Mouse (Mus musculus) cerebellum, postnatal 36 days (tissue): ENCODE results near the gene Ppef1.
"Not testable (repeated sequence)": the region's sequence is repeated elsewhere in the genome, so short reads cannot be mapped to it uniquely, and the experiment has no call there.

Experiments
- DNase-seq, 2 experiments: peaks; one replicate each; pipeline ENCODE4 v3.0.0; 2021 to 2022; ENCODE audit warnings: mixed read lengths in 2 of 2

Gene Ppef1

DNA sequence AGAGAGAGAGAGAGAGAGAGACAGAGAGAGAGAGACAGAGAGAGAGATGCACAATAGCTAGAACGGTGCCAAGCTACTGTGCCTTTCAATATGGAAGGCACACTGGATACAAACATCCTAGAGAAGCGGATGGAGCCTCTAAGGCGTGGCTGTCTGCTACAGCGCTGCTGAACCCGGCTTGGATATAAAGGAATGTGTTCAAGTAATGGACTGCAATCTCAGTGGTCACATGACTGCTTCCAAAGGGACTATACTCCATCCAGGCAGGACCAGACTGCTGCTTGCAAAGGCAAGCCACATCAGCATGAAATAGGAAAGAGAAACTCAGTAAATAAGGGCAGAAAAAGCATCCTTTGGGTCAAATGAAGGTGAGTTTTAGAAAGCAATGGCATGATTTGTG, at the start of gene Ppef1:
Gene Ppef1 (minus strand): TSS at position 116 of the 400 bp plus-strand sequence.
- DNase-seq = no peak

DNA sequence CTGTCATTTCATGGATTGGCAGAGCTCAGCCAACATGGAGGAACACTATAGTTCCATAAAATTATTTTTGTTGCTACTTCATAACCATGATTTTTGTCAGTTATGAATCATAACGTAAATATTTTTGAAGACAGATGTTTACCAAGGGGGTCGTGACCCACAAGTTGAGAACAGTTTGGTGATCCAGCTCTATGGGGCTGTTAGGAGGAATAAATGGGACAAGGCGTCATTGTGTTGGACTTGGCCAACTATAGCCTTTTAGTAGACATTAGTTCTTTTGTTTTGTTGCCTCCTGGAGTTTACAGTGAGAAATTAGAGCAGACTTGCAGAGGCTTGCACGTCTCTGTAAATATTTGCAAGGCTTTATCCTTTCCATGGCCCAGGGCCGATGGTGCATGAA, 46.7 kb upstream of the Ppef1 start:
- no peak for DNase-seq

GRCm38 (mm10) chrX:160773033-160773432, 37.5 kb upstream of the Ppef1 start:
- no peak for DNase-seq

- DNase-seq = not testable (repeated sequence)
Measured at GRCm38 (mm10) chrX:160769622-160770021, 34.1 kb upstream of the Ppef1 start.

DNA sequence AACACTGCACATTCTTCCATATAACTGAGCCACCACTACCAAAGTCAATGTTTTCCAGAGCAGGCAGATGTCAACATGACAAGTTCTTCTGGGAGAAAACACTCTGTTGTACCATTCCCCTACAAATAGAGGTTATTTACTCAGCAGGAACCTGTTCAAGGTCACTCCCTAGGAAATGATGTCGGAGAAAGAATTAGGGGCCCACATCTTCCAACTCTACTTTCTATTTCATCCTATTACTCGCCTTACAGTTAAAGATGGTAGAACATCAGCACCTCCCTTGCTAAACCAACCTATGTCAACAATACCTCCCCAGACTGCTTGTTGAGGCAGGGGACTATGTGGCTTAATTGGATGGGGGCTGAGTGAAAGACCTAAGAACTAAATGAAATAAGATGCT, 32.1 kb upstream of the Ppef1 start, which contains the start of gene Rs1:
Gene Rs1 (plus strand): TSS at position 301 of the 400 bp plus-strand sequence.
- DNase-seq = no peak

- DNase-seq = no peak
Measured at GRCm38 (mm10) chrX:160766233-160766616, 30.7 kb upstream of the Ppef1 start.

DNA sequence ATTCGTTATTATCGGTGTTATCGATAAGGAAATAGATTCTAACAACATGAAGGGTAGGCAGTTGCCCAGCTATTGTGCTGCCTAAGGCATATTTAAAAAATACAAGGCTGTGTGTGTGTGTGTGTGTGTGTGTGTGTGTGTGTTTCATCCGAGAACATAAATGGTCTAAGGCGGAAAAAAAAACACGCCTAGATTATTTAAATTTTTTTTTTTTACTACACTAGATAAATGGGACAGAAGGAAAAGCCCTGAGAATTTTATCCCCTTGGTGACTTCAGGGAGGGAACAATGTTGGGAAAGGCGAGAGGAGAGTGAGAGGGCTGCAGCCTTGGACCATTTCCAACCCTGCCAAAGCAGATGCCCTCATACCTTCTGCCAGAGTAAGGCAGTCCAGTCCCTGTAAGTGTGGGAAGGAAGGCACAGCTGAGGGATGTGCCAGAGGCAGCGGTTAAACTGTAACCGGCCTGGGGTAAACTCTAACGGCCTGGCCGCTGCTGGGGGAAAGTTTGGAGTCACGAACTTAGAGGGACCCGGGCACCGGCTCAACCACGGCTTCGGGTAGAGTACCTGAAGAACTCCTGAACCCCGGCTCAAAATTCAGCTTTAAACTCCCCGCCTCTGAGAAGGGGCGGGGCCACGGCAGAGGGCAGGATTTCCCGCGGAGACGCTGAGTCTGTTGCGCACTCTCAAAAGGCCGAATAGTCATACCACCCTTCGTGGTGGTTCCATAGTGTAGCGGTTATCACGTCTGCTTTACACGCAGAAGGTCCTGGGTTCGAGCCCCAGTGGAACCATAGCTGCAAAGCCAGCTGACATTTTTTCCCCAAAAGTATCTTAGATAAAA, 30.0 kb upstream of the Ppef1 start:
- DNase-seq = peak; percentile 88 to 93

DNA sequence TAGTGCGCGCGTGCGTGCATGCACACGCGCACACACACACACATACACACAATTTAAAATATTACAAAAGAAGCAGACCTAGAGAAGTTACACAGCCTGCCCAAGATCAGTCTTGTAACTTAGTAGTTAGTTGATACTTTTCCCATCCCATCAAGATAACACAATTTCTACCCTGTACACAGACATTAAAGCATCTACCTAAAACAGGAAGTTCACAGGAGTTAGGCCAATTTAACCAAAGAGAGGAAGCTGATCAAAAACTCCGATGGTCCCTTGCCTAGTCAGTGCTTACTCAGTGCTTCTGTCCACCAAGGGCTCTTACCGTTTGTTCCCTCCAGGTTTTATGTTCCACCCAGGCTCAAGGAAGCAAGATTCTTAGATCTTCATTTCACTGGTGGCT, 15.2 kb upstream of the Ppef1 start:
- no peak for DNase-seq

DNA sequence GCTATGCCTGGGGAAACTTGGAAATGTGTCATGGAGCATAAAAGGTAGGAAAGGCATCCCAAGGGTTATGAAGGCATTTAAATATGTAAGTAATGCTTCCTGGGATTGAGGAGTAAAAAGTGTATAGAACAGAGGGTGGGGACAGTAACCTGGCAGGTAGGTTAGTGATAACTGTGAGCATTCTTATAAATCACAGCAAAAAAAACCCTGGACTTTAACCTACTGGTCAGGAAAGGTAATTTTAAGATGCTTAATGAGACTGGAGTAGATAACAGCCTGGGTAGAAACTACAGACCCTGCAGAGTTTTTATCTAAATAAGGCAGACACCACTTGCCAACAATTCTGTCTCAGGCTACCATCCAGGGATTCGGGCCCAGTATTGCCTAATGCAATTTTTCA, 13.1 kb upstream of the Ppef1 start:
- DNase-seq = no peak

- DNase-seq = no peak
Measured at GRCm38 (mm10) chrX:160745399-160745798, 9.8 kb upstream of the Ppef1 start.

GRCm38 (mm10) chrX:160699171-160699570, 36.4 kb downstream of the Ppef1 start:
- DNase-seq = peak; percentile 6 to 18

DNA sequence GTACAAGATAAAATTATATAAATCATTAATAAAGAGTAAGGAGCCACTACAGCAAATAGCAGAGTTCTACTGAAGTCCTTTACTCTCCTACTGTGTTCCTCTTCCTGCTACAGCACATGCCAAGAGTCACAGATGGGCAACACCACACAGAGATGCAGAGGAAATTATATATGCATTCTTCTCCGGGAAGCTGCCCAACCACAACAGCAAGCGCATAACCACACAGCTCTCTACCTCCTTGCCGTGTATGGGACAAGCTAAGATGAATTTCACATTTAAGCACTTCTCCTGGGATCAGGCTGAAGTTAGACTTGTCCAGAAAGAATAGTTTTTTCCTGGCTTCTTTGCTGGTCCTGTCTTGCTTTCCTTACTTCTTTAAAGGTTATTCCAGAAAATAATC, 44.0 kb downstream of the Ppef1 start:
- peak; percentile 7 to 21 for DNase-seq

- no peak for DNase-seq
Measured at GRCm38 (mm10) chrX:160690094-160690493, 45.5 kb downstream of the Ppef1 start.

DNA sequence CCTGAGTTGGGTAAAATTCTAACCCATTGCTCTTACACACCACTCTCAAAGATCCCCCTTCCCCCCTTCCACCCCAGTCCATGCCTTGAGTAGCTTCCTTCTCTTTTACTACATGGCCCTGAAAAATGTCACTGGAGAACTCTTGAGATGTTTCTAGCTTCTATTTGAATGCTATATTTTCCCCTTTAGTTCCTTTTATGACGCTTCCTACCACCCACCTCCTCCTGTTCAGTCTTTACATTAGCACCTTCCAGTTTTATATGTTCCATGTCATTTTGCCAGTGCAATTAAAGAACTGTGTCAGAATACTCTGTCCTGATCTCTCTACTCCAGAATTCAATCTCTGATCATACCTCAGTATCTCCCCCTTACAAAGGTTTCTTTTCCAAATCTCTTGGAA, 65.6 kb downstream of the Ppef1 start:
- no peak for DNase-seq

- DNase-seq = no peak
Measured at GRCm38 (mm10) chrX:160610882-160611644, 124.5 kb downstream of the Ppef1 start.

DNA sequence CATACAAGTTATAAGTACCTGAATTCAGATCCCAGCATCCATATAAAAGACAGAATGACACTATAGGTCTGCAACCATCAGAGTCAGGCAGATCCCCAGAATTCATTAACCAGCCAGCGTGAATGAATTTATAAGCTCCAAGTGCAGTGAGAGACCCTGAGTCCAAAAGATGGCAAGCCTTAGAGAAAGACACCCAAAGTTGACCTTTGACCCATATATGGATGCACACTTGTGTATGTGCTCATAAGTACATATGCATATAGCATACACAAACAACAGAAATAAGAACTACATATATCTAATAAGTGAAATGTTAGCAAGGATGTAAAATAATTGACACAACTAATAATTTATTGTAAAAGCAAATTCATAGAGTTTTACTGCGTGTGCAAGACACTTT, 125.1 kb downstream of the Ppef1 start:
- no peak for DNase-seq

DNA sequence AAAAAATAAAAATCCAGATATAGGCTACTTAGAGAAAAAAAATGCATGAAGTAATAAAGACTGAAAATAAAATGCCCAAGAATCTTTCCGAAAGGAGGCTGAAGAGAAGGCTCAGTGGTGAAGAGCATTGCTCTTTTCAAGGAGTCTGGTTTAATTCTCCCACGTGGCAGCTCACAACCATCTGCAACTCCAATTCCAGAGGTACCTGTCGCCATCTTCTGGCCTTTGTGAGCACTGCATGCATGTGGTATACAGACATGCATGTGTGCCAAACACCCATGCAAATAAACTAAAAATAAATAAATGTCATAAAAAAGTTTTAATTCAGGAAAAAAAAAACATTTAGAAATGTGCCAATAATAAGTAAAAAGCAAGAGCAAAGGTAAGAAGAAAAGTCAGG, 125.7 kb downstream of the Ppef1 start:
- no peak for DNase-seq

- no peak for DNase-seq
Measured at GRCm38 (mm10) chrX:160603981-160604541, 131.5 kb downstream of the Ppef1 start.

GRCm38 (mm10) chrX:160603316-160603715, 132.2 kb downstream of the Ppef1 start:
- DNase-seq = no peak

DNA sequence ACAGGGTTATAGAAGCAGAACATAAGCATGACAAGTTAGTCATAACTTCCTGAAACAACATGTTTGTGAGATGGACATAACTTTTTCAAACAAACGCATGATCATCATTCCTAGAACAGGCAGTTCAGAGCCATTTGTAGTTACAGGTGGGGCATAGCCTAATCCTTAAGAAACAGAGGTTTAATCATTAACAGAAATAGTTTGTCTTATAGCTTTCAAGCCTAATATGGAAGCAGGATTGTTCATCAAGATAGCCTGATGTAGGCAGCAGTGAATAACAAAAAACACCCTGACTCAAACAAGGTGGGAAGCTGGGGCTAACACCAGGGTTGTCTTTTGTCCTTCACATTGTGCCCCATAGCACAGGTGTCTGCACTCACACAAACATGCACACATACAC, 132.8 kb downstream of the Ppef1 start:
- no peak for DNase-seq

- DNase-seq = no peak
Measured at GRCm38 (mm10) chrX:160601053-160601452, 134.5 kb downstream of the Ppef1 start.

DNA sequence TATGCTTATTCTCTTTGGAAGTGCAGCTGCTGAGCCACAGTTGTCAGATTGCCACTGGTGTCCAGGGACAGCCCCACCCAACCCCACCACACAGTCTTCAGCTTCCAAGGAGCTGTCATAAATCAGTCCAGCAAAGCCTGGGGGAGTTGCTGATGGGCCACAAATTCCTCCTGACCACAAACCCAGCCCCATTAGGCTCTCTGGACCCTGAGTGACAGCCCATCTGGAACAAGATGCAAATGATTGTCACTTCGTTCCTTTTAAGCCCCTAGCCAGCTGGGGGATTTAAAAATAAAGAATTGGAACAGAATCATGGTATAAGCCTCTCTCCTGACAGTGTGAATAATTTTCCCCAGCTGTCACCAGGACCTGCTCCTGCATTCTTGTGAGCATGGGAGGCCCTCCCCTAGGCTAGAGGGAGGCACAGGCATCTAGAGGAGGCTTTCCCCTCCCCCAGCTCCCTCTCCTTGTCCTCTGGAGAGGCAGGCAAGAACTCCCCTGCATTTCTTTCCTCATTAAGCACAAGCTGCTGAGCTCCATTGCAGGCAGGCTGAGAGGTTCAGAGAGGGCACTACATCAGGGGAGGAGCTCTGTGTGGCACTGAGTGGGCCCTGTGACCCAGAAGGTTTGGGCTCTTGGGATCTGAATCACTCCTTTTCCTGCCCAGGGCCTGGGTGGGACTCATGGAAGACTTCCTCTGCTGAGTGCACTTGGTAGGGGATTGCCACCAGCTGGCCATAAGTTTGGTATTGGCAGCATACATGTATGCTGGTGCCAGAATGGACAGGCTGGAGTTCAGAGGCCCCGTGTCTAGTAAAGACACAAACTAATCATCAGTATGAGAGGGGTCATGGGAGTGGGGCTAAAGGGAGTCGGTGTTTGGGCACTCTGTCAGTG, 136.8 kb downstream of the Ppef1 start:
- DNase-seq = no peak

GRCm38 (mm10) chrX:160598055-160598454, 137.5 kb downstream of the Ppef1 start:
- DNase-seq = no peak
